Mouse (Mus musculus) forebrain, embryonic 11.5 days (tissue): ENCODE measurements at regions not wholly inside any gene's neighbourhood (a gene's known extent, or its start where the extent isn't known, plus 50 kb on each side); places are given as distances from the start of the nearest gene placed in this dataset.
"Not testable (repeated sequence)": the region's sequence is repeated elsewhere in the genome, so short reads cannot be mapped to it uniquely, and the experiment has no call there.

Experiments
- ATAC-seq: fragments of 200-750 bp; cut with Nextera tagmentation; replicated peaks from 2 replicates; pipeline ENCODE4 v1.8.0; 2017; ENCODE audit warnings: moderate TSS enrichment; ENCODE audit not compliant: low FRiP score
- DNase-seq: peaks from one replicate; pipeline ENCODE4 v3.0.0-alpha.2; 2017; ENCODE audit warnings: low spot score
- H3K27ac ChIP-seq: fragments of 300-500 bp; sonication (generic); 2 replicates; pipeline ENCODE4 v1.5.1; 2014; ENCODE audit warnings: low read depth, low read length
- H3K27me3 ChIP-seq: fragments of 300-500 bp; sonication (generic); 2 replicates; pipeline ENCODE4 v1.6.1; 2014; ENCODE audit warnings: mild to moderate bottlenecking, low read length, mixed read lengths; ENCODE audit not compliant: control insufficient read depth, insufficient read depth
- H3K36me3 ChIP-seq: fragments of 300-500 bp; sonication (generic); 2 replicates; pipeline ENCODE4 v1.6.1; 2014; ENCODE audit warnings: mild to moderate bottlenecking, low read length, moderate library complexity, mixed read lengths; ENCODE audit not compliant: control insufficient read depth, insufficient read depth
- H3K4me1 ChIP-seq: fragments of 300-500 bp; sonication (generic); replicated peaks from 2 replicates; pipeline ENCODE4 v1.6.1; 2014; ENCODE audit warnings: low read length, mixed read lengths; ENCODE audit not compliant: control insufficient read depth, insufficient read depth
- H3K4me2 ChIP-seq: fragments of 300-500 bp; sonication (generic); 2 replicates; pipeline ENCODE4 v1.6.1; 2014; ENCODE audit warnings: low read depth, mild to moderate bottlenecking, low read length, moderate library complexity, mixed read lengths; ENCODE audit not compliant: severe bottlenecking
- H3K4me3 ChIP-seq: fragments of 300-500 bp; sonication (generic); 2 replicates; pipeline ENCODE4 v1.5.1; 2014; ENCODE audit warnings: low read depth, low read length
- H3K9ac ChIP-seq: fragments of 300-500 bp; sonication (generic); 2 replicates; pipeline ENCODE4 v1.6.1; 2014; ENCODE audit warnings: low read length
- H3K9me3 ChIP-seq: fragments of 300-500 bp; sonication (generic); 2 replicates; pipeline ENCODE4 v1.6.1; 2016; ENCODE audit warnings: low read length, mixed read lengths; ENCODE audit not compliant: control insufficient read depth
- WGBS: fragments of 180-500 bp; shearing (Covaris S2); extraction: QIAGEN DNeasy Blood & Tissue Kit; methylation state at CpG from one replicate; pipeline ENCODE4 v1.1.7; 2014; 5-methylcytosine and 5-hydroxymethylcytosine counted together

DNA sequence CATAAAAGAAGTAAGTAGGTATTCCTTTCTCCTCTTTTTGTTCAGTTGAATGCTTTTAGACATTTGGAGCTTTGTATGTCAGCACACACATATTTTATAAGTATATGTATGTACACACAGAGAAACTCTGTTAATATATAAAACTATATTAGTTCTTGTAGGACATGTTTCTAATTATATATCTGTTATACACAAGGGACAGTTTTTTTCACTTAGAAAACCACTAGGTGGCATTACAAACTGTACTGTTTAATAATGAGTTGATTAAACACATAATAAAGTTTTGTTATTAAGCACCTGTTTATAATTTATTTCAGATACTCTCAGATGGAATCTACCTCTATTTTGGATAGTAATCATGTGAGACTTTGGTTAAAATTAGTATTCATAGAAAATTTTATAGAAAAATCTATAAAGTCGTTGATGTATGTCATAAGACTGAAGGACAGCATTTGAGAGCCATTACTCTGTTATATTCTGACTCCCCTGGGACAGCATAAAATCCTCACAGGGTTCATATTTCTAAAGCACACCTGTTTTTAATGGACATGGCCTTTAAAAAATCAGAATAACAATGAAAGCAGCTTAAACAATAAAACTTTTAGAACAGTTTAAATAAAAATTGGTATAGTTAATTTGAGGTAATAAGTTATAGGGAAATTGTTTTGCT is 158.4 kb upstream of the Gm21293 start:
- ATAC-seq = no peak
- WGBS = 62% methylated on average over 1 of the region's 1 CpGs
- Histone ChIP-seq H3K9me3 (no peaks in the 10 kb centered on the region), H3K4me2 (no peak overlapping the region), H3K27ac (no peak overlapping the region), H3K4me3 (no peak overlapping the region), H3K4me1 (no peaks in the 10 kb centered on the region), H3K36me3 (no peaks in the 10 kb centered on the region), H3K9ac (no peak overlapping the region), H3K27me3 (no peaks in the 10 kb centered on the region)
- DNase-seq = no peak

DNA sequence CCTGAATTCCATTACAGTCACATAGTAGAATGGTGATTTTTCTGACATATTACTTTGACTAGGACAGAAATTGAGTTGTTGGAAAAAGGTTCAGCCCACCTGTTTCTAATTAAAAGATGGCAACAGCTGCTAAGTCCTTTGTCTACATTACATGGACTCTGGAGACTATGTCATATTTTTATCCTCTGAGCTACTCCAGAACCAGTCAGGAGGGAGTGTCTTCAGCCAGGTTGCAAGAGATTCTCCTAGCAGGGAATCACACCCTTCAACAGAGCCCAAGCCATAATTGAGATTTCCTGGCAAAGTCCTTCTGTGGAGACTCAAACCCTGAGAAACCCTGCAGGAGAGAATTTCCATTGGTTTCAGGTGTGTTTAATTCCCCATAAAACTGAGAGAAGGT is 123.2 kb upstream of the Gm21293 start:
- Histone ChIP-seq H3K36me3 (no peaks in the 10 kb centered on the region), H3K9ac (no peak overlapping the region), H3K4me1 (no peaks in the 10 kb centered on the region), H3K27ac (no peak overlapping the region), H3K4me2 (no peak overlapping the region), H3K27me3 (no peaks in the 10 kb centered on the region), H3K4me3 (no peak overlapping the region), H3K9me3 (no peaks in the 10 kb centered on the region)
- ATAC-seq (no peak), DNase-seq (no peak)

DNA sequence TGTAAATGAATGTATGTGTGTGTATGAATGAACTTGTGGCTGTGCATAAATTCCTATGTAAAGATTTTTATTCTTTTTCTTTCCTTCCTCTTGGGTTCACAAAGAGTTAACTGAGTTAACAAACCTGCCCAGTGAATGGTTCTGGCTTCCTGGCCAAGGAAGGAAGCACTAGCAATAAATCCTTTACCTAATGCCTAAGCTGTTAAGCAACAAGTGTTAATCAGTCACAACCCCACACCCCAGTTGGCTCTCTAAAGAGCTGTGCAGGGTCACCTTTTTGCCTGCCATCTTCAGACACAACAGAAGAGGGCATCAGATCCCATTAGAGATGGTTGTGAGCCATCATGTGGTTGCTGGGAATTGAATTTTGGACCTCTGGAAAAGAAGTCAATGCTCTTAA is 121.2 kb upstream of the Gm21293 start:
- no peaks in the 10 kb centered on the region for H3K4me1 ChIP-seq
- no peak for ATAC-seq
- H3K4me3 ChIP-seq = no peak overlapping the region
- H3K27ac ChIP-seq = no peak overlapping the region
- H3K9me3 ChIP-seq = no peaks in the 10 kb centered on the region
- no peak overlapping the region for H3K4me2 ChIP-seq
- no peaks in the 10 kb centered on the region for H3K27me3 ChIP-seq
- H3K36me3 ChIP-seq = no peaks in the 10 kb centered on the region
- no peak overlapping the region for H3K9ac ChIP-seq
- DNase-seq = no peak

DNA sequence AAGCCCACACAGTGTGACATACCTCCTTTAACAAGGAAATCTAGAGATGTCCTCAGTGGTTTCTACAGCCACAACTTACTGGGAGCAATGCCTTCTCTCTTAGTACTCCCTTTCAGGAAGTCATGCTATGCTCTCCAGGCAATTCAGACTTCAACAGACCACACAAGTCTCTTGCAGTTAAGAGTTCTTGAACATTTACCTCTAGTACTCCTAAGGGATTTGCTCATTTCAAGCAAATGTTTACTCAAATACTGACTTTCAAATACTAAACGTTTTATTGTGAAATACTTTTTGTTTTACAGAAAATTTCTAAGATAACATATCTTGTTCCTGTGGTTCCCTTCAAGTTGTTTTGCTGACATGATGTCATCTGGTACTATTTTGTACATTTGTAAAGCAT is 114.6 kb upstream of the Gm21293 start:
- Histone ChIP-seq H3K27ac (no peak overlapping the region), H3K4me2 (no peak overlapping the region), H3K27me3 (no peaks in the 10 kb centered on the region), H3K36me3 (no peaks in the 10 kb centered on the region), H3K4me3 (no peak overlapping the region), H3K9ac (no peak overlapping the region), H3K4me1 (no peaks in the 10 kb centered on the region), H3K9me3 (no peaks in the 10 kb centered on the region)
- 71% methylated on average over 1 of the region's 1 CpGs for WGBS
- ATAC-seq (no peak), DNase-seq (no peak)

DNA sequence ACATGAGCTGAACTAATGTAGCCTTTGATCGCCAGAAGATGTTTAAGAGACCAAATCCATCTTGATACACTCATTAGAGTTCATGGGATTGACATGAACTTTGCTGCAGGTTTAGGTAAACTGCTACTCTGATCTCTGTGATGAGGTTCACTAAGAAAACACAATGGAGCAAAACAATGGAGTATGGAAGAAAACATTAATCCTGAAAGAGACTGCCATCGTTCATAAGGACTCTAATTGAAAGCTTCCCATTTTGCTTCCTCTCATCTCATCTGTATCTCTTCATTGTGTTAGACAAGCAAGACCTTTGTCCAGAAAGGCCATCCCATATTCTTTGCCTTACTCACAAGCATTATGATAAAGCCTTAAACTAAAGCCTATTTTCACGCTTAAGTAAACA is 110.0 kb upstream of the Gm21293 start:
- no peak overlapping the region for H3K4me3 ChIP-seq
- no peak overlapping the region for H3K9ac ChIP-seq
- H3K27ac ChIP-seq = no peak overlapping the region
- no peak overlapping the region for H3K4me2 ChIP-seq
- no peaks in the 10 kb centered on the region for H3K4me1 ChIP-seq
- DNase-seq (no peak), ATAC-seq (no peak)
- no peaks in the 10 kb centered on the region for H3K27me3 ChIP-seq
- H3K36me3 ChIP-seq = no peaks in the 10 kb centered on the region
- WGBS = 70% methylated on average over 3 of the region's 3 CpGs
- no peaks in the 10 kb centered on the region for H3K9me3 ChIP-seq

DNA sequence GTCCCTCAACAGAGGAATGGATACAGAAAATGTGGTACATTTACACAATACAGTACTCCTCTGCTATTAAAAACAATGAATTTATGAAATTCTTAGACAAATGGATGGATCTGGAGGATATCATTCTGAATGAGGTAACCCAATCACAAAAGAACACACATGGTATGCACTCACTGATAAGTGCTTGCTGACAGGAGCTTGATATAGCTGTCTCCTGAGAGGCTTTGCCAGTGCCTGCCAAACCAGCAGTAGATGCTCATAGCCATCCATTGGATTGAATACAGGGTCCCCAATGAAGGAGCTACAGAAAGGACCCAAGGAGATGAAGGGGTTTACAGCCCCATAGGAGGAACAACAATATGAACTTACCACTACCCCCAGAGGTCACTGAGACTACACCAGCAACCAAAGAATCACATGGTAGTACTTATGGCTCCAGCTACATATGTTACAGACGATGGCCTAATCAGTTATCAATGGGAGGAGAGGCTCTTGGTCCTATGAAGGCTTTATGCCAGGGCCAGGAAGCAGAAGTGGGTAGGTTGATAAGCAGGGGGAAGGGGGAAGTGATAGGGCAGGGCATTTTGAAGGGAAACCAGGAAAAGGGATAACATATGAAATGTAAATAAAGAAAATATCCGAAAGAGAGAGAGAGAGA is 100.9 kb upstream of the Gm21293 start:
- not testable (repeated sequence) for H3K9ac ChIP-seq, ATAC-seq, H3K9me3 ChIP-seq, H3K36me3 ChIP-seq, H3K4me1 ChIP-seq, H3K4me2 ChIP-seq, H3K4me3 ChIP-seq, DNase-seq, H3K27ac ChIP-seq, H3K27me3 ChIP-seq
- 91% methylated on average over 2 of the region's 2 CpGs for WGBS

DNA sequence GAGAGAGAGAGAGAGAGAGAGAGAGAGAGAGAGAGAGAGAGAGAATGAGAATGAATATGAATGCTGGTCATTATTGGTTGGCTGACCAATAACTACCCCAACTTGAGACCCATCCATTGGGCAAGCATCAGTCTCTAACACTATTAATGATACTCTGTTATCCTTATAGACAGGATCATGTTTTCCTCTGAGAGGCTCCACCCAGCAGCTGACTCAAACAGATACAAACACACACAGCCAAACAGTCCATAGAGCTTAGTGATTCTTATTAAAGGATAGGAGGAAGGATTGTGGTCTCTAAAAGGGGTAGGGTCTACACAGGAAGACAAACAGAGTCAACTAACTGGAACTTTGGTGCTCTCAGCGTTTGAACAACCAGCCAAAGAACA is 100.4 kb upstream of the Gm21293 start:
- H3K36me3 ChIP-seq = no peaks in the 10 kb centered on the region
- no peak overlapping the region for H3K4me2 ChIP-seq
- no peaks in the 10 kb centered on the region for H3K9me3 ChIP-seq
- ATAC-seq (no peak), DNase-seq (no peak)
- no peak overlapping the region for H3K27ac ChIP-seq
- no peak overlapping the region for H3K9ac ChIP-seq
- 82% methylated on average over 1 of the region's 1 CpGs for WGBS
- H3K4me1 ChIP-seq = no peaks in the 10 kb centered on the region
- H3K27me3 ChIP-seq = no peaks in the 10 kb centered on the region
- H3K4me3 ChIP-seq = no peak overlapping the region

DNA sequence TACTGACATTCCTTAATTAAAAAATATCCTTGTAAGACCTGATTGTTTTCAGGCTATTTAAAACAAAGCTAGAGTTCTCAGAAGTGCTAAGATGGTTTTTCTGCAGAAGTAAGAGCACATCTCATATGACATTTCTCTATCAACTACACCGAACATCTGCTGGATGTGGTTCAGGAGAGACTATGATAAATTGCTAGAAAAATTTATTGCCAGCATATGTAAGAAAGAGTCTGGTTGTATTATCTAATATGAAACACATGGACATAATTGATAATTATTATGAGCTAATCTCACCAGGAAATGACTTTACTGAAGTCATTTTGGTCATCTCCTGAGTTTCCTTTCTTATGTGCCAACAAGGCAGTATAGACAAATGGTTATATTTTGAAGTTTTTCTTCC is 99.2 kb upstream of the Gm21293 start:
- no peak for ATAC-seq
- H3K27me3 ChIP-seq = no peaks in the 10 kb centered on the region
- no peak overlapping the region for H3K9ac ChIP-seq

More for the DNA sequence above, 99.2 kb upstream of the Gm21293 start:
- H3K9me3 ChIP-seq = no peaks in the 10 kb centered on the region
- H3K27ac ChIP-seq = no peak overlapping the region
- H3K36me3 ChIP-seq = no peaks in the 10 kb centered on the region
- H3K4me3 ChIP-seq = no peak overlapping the region
- H3K4me2 ChIP-seq = no peak overlapping the region
- H3K4me1 ChIP-seq = no peaks in the 10 kb centered on the region
- 89% methylated on average over 1 of the region's 1 CpGs for WGBS
- DNase-seq = no peak
